ENCODE assay signal across 6 mouse cellular contexts in the genomic region with DNA sequence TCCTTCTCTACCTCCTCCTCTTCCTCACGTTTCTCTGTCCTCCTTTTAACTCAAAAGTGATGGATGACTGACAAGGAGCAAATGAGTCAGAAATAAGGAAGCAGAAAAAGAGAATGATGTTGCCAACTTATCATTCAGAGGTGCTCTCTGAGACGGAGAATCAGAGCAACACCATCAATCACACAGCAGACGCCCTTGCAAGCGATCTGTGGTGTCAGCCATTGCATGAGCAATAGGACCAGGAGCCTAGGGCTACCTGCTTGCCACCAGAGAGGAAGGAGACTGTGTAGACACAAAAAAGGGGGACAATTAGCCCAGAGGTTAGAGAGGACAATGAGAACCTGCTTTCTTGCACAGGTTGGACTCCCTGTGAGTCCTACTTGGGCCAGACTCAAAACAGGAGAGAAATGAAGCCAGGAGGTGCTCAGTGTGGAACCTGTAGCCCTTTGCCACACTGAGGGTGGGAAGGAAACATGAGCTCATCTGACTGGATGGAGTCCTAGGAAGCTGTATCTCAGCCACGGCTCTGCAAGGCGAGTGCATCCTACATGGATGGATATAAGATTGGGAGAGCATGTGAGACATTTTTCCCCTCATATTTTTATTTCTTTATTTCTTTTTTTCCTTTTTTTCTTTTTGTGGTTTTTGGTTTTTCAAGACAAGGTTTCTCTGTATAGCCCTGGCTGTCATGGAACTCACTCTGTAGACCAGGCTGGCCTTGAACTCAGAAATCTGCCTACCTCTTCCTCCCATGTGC. TPM values are rescaled to one million over a fixed set of nuclear protein-coding genes. Genes with fewer than 3 reads are reported as not detected.
"Had no signal": no experiment of that assay in that cellular context is flagged by ENCODE, and none has a peak within 500 bp of the region (broad histone marks: within the 10 kb centered on the region; RNA-seq: fewer than 3 reads in every experiment).

No protein-coding gene starts in this region.

RNA-seq across cellular contexts. Expression of a gene that starts 16.5 kb away (rescaled TPM):
- polyA plus RNA-seq: small intestine, adult 2 months; spleen, adult 2 months; stomach, embryonic 15.5 days; stomach, embryonic 16.5 days; stomach, postnatal 0 days; thymus, adult 2 months had no signal
